Mouse (Mus musculus) kidney, postnatal 10 days (tissue): ENCODE data around the gene Enc1.

Source experiments
- DNase-seq: peaks from one replicate; pipeline ENCODE4 v3.0.0; 2021; ENCODE audit warnings: mixed read lengths

Gene Enc1

GRCm38 (mm10) chr13:97295101-97295852 lies 54.4 kb downstream of the Enc1 start:
- peak; percentile 84 for DNase-seq

GRCm38 (mm10) chr13:97295853-97296219 lies 54.9 kb downstream of the Enc1 start:
- DNase-seq = no peak

- no peak for DNase-seq
These were observed 55.4 kb downstream of the Enc1 start for GRCm38 (mm10) chr13:97296281-97296680.

- no peak for DNase-seq
These were observed 55.9 kb downstream of the Enc1 start for GRCm38 (mm10) chr13:97296757-97297156.

GRCm38 (mm10) chr13:97297418-97298050 lies 56.6 kb downstream of the Enc1 start:
- DNase-seq = no peak

GRCm38 (mm10) chr13:97298896-97299295 lies 58.0 kb downstream of the Enc1 start:
- no peak for DNase-seq

GRCm38 (mm10) chr13:97299877-97300873 lies 59.3 kb downstream of the Enc1 start:
- DNase-seq = peak; percentile 61
